Mouse (Mus musculus) liver, adult 2 months (tissue): ENCODE data around the gene 4930564D02Rik. TPM values are rescaled to one million over a fixed set of nuclear protein-coding genes. Genes with fewer than 3 reads are reported as not detected.
A peak's percentile ranks its signal among the peaks of the same experiment; 100 is the strongest.

Source experiments
- DNase-seq: peaks from one replicate; pipeline ENCODE4 v3.0.0-alpha.2; 2011; ENCODE audit warnings: low read depth, low spot score; ENCODE audit errors: extremely low read depth
- H3K27ac ChIP-seq: fragments of 200-500 bp; replicated peaks from 2 replicates; pipeline ENCODE4 v1.5.1; 2012; ENCODE audit warnings: low read depth, mild to moderate bottlenecking, control low read depth, inconsistent platforms, low read length; ENCODE audit not compliant: insufficient read depth
- H3K27me3 ChIP-seq: fragments of 200-500 bp; 2 replicates; pipeline ENCODE4 v1.6.1; 2012; ENCODE audit warnings: mild to moderate bottlenecking, moderate library complexity, low read length, inconsistent platforms; ENCODE audit not compliant: control insufficient read depth, insufficient read depth
- H3K36me3 ChIP-seq: fragments of 200-500 bp; 2 replicates; pipeline ENCODE4 v1.6.1; 2012; ENCODE audit warnings: low read length, inconsistent platforms; ENCODE audit not compliant: control insufficient read depth, insufficient read depth
- H3K4me1 ChIP-seq: fragments of 200-500 bp; 2 replicates; pipeline ENCODE4 v1.6.1; 2011; ENCODE audit warnings: low read length; ENCODE audit not compliant: control insufficient read depth, insufficient read depth
- H3K4me3 ChIP-seq: fragments of 200-500 bp; 2 replicates; pipeline ENCODE4 v1.5.1; 2011; ENCODE audit warnings: low read depth, mild to moderate bottlenecking, control low read depth, low read length, moderate library complexity; ENCODE audit not compliant: insufficient read depth
- H3K79me2 ChIP-seq: fragments of 200-500 bp; 2 replicates; pipeline ENCODE4 v1.6.1; 2012; ENCODE audit warnings: inconsistent platforms, mild to moderate bottlenecking, low read length, moderate library complexity; ENCODE audit not compliant: control insufficient read depth, insufficient read depth
- H3K9ac ChIP-seq: fragments of 200-500 bp; 2 replicates; pipeline ENCODE4 v1.6.1; 2012; ENCODE audit warnings: low read depth, mild to moderate bottlenecking, control low read depth, inconsistent platforms, low read length
- CTCF ChIP-seq: fragments of 200-500 bp; IDR thresholded peaks from 2 replicates; pipeline ENCODE4 v1.5.1; 2011; ENCODE audit warnings: low read depth, low read length, control low read depth
- POLR2A ChIP-seq: fragments of 200-500 bp; IDR thresholded peaks from 2 replicates; pipeline ENCODE4 v1.6.1; 2011; ENCODE audit warnings: low read length, control low read depth; ENCODE audit not compliant: insufficient read depth; ENCODE audit errors: extremely low read depth
- WGBS: fragments of 180-500 bp; shearing (Covaris S2); methylation state at CpG from one replicate; pipeline ENCODE4 v1.1.7; 2018; 5-methylcytosine and 5-hydroxymethylcytosine counted together
- polyA plus RNA-seq: library from polyadenylated mRNA; depleted of rRNA; stranded (reverse); fragments of >200 nt; gene quantifications from 2 replicates; pipeline ENCODE4 v1.2.3, GENCODE M21; 2012
- total RNA-seq: library from RNA; depleted of rRNA; stranded (reverse); fragments of >200 nt; gene quantifications from 2 replicates; pipeline ENCODE4 v1.2.3, GENCODE M21; 2014

Gene 4930564D02Rik
- total and polyA plus RNA-seq, 2 experiments = not detected

DNA sequence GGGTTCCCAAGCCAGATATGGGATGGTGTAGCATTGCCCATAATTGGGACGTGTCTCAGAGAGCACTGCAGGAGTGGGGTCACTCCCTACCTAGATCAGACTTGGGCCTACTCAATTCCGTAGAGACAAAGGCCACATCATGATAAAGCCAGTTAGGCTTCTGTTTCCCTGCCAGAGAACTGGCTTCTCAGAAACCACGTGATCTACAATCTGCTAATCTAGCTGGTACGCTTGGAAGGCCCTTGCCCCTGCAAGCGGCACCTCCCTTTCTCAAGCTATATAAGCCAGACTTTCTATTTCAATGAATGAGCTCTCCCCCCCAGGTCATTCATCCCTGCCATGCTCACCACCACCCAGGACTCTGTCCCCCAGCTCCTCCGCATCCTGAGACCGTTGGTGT is 23.5 kb downstream of the 4930564D02Rik start:
- TF ChIP-seq CTCF = no peak
- H3K36me3 ChIP-seq = no peaks in the 10 kb centered on the region
- 91% methylated on average over 7 of the region's 7 CpGs for WGBS
- H3K4me3 ChIP-seq = no peak overlapping the region
- DNase-seq = no peak
- no peaks in the 10 kb centered on the region for H3K27me3 ChIP-seq
- no peaks in the 10 kb centered on the region for H3K79me2 ChIP-seq
- H3K4me1 ChIP-seq = no peaks in the 10 kb centered on the region
- H3K27ac ChIP-seq = no peak overlapping the region
- no peak overlapping the region for H3K9ac ChIP-seq

DNA sequence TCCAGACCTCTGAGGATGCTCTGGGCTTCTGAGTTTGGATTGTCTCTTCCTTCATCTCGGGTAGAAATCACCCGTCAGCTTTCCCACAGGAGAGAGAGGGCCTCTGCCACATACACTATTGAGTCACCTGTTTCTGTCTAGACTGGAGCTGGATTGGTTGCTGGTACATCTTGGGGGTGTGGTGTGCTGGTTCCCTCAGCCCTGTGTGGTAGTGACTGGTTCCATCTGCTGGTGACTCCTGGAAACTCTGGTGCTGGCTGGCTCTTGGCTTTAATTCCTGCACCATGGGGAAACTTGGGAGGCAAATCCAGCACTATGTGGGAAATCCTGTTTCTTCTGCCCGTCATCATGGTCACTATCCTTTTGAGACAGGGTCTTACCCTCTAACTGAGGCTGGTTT is 24.3 kb downstream of the 4930564D02Rik start:
- Histone ChIP-seq H3K27ac (no peak overlapping the region), H3K36me3 (no peaks in the 10 kb centered on the region), H3K4me3 (no peak overlapping the region), H3K27me3 (no peaks in the 10 kb centered on the region), H3K9ac (no peak overlapping the region), H3K4me1 (no peaks in the 10 kb centered on the region), H3K79me2 (no peaks in the 10 kb centered on the region)
- WGBS = 18% methylated on average over 3 of the region's 3 CpGs
- no peak for DNase-seq
- peak; percentile 59 for TF ChIP-seq CTCF
- no peak for TF ChIP-seq POLR2A

GRCm38 (mm10) chr3:105092721-105093505 is 26.3 kb downstream of the 4930564D02Rik start:
- DNase-seq = no peak
- 71% methylated on average over 11 of the region's 11 CpGs for whole genome bisulfite sequencing
- Histone ChIP-seq H3K4me3 (no peak overlapping the region), H3K9ac (no peak overlapping the region), H3K79me2 (no peaks in the 10 kb centered on the region), H3K27ac (no peak overlapping the region), H3K27me3 (no peaks in the 10 kb centered on the region), H3K36me3 (no peaks in the 10 kb centered on the region), H3K4me1 (no peaks in the 10 kb centered on the region)
- TF ChIP-seq CTCF (no peak), POLR2A (no peak)

DNA sequence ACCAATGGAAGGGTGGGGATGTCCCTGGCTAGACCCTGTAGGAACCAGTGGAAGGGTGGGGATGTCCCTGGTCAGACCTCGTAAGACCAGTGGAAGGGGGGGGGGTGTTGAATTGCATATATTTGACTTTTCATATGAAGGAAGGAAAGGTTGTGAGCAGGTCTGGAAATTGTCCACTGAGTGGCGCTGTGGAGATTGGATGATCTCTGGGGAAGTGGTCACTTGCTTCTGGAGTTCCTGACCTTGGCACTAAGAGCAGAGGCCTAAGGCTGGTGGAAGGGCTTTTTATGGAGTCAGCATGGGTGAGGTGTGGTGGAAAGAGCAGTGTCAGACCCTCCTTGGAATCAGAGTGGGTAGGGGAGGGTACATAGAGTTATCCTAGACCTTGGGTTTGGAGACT is 27.8 kb downstream of the 4930564D02Rik start:
- Histone ChIP-seq H3K9ac (no peak overlapping the region), H3K79me2 (no peaks in the 10 kb centered on the region), H3K4me3 (no peak overlapping the region), H3K27ac (no peak overlapping the region), H3K27me3 (no peaks in the 10 kb centered on the region), H3K36me3 (no peaks in the 10 kb centered on the region), H3K4me1 (no peaks in the 10 kb centered on the region)
- 68% methylated on average over 2 of the region's 2 CpGs for WGBS
- TF ChIP-seq CTCF = no peak
- TF ChIP-seq POLR2A = no peak
- DNase-seq = no peak

DNA sequence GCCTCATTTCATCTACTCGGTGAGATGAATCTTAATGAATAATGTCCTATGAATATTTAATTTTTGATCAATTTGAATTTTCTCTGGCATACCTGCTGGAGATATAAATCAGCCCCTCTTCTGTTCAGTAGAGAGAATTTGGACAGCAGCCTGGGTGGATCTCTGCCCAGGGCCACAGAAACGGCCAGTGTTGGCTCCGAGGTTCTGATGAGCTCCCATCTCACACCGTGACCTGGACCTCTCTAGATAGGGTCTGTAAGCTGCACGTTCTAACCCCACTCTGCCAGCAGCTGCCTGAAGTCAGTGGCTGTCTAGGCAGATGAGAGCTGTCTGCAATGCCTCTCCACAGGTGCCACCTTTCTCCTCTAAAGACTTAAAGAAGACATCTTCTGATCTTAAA is 28.4 kb downstream of the 4930564D02Rik start:
- no peak overlapping the region for H3K27ac ChIP-seq
- no peaks in the 10 kb centered on the region for H3K36me3 ChIP-seq
- H3K9ac ChIP-seq = no peak overlapping the region
- no peak overlapping the region for H3K4me3 ChIP-seq
- no peaks in the 10 kb centered on the region for H3K4me1 ChIP-seq
- H3K27me3 ChIP-seq = no peaks in the 10 kb centered on the region
- H3K79me2 ChIP-seq = no peaks in the 10 kb centered on the region
- DNase-seq = no peak
- TF ChIP-seq CTCF = no peak
- TF ChIP-seq POLR2A = no peak
- 82% methylated on average over 5 of the region's 5 CpGs for WGBS

GRCm38 (mm10) chr3:105097581-105097980 is 30.9 kb downstream of the 4930564D02Rik start:
- Histone ChIP-seq H3K27ac (no peak overlapping the region), H3K36me3 (no peaks in the 10 kb centered on the region), H3K9ac (no peak overlapping the region), H3K4me3 (no peak overlapping the region), H3K4me1 (no peaks in the 10 kb centered on the region), H3K27me3 (no peaks in the 10 kb centered on the region), H3K79me2 (no peaks in the 10 kb centered on the region)
- TF ChIP-seq CTCF (no peak), POLR2A (no peak)
- WGBS = 83% methylated on average over 4 of the region's 4 CpGs
- DNase-seq = no peak
